Mouse (Mus musculus) brain, embryonic 14.5 days (tissue): ENCODE data around the gene Ppcdc.
A peak's percentile ranks its signal among the peaks of the same experiment; 100 is the strongest.

ENCODE experiments used
- CTCF ChIP-seq: fragments of 200-500 bp; IDR thresholded peaks from 2 replicates; pipeline ENCODE4 v1.5.1; 2012; ENCODE audit warnings: inconsistent platforms, mild to moderate bottlenecking, moderate library complexity, borderline replicate concordance; ENCODE audit not compliant: insufficient read depth, insufficient read length; ENCODE audit errors: extremely low read depth
- POLR2A ChIP-seq: fragments of 200-500 bp; IDR thresholded peaks from 2 replicates; pipeline ENCODE4 v1.6.1; 2012; ENCODE audit warnings: mild to moderate bottlenecking, inconsistent platforms, borderline replicate concordance; ENCODE audit not compliant: poor library complexity, insufficient read depth, insufficient read length, severe bottlenecking; ENCODE audit errors: extremely low read depth

DNA sequence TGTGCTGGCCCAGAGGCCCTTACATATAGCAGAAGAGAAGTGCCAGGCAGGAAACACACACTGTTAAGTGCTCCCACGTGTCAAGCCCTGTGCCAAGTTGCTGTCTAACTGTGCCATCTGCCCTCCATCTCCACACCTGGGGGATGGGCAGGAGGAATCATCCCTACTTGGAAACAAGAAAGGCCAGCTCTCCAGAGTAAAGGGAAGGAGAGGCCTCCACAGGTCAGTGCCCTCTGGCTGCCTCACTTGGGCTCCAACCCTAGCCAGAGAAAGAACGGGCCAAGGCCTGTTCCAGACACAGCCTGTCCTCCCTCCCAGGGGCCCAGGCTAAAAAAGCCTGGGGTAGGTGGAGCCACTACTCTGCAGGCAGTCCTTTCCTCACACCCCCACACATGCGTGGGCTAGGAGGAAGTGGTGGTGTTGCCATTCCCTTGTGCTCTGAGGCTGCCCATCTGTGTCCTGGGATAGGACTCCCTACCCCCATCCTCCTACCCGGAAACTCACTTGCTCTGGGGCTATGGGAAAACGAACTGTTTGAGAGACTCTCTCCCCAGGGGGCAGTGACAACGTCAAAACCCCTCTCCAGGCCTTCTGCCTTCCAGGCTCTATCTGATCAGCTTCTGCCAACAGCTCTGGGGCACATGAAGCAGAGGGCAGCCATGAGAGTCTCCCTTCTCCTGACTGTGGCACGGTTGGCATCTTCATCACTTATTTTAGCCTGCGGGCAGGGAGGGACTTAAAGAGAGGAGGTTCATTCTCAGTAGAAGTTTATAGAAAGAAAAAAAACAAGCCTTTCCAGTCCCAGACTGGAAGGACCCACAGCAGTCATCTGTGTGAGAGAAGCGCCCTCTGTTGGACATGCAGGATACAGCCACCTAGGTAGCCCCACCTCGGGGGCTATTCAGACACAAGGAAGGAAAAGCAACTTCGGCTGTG, 6.6 kb downstream of the Ppcdc start:
- peak; percentile 91 for TF ChIP-seq CTCF
- no peak for TF ChIP-seq POLR2A
